Mouse (Mus musculus) embryonic fibroblast, embryonic 13.5 days (primary cell): ENCODE results near the gene Bora.

Experiments used
- CTCF ChIP-seq: IDR thresholded peaks from 2 replicates; pipeline ENCODE4 v1.5.1; 2011; ENCODE audit warnings: mild to moderate bottlenecking, control low read depth, low read length, moderate library complexity, borderline replicate concordance; ENCODE audit not compliant: insufficient read depth
- POLR2A ChIP-seq: IDR thresholded peaks from 2 replicates; pipeline ENCODE4 v1.6.1; 2011; ENCODE audit warnings: low read depth, mild to moderate bottlenecking, control low read depth, low read length, moderate library complexity

DNA sequence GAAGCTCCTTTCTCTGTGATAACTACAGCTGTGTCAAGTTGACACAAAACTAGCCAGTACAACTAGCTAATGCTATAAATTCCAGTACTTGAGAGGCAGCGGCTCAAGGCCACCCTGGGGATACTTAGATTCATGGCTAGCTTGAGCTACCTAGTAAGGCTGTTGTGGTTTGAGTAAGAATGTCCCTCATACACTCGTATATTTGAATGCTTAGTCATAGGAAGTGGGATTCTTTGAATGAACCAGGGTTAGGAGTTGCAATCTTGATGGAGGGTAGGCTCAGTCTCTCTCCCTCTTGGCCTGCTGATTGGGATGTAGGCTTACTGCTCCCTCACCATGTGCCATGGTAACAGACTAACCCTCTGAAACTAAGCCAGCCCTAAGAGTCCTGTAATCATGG lies 17.1 kb downstream of the Bora start:
- TF ChIP-seq CTCF (no peak), POLR2A (no peak)
